Mouse (Mus musculus): Measurements from ENCODE around the gene Rnf214.

The Rnf214 gene

GRCm38 (mm10) chr9:45906355-45907077 is at the start of gene Rnf214, which contains the start of gene Pcsk7:
TSS of gene Rnf214 (minus strand) at chr9:45906911.
TSS of gene Pcsk7 (plus strand) at chr9:45906497.
- peak; percentile 91 for DNase-seq (ENCODE audit: low read depth, low spot score)

- DNase-seq (ENCODE audit: low read depth, low spot score): peak; percentile 94
Observed at GRCm38 (mm10) chr9:45955107-45955963, 48.6 kb upstream of the Rnf214 start, which contains the start of gene Sidt2. TSS of gene Sidt2 (minus strand) at chr9:45955258.

- peak; percentile 74 for DNase-seq (ENCODE audit: low read depth, low spot score)
Observed at GRCm38 (mm10) chr9:45954294-45955106, 47.8 kb upstream of the Rnf214 start.

GRCm38 (mm10) chr9:45953511-45954293 is 47.0 kb upstream of the Rnf214 start:
- DNase-seq (ENCODE audit: low read depth, low spot score): no peak

- DNase-seq (ENCODE audit: low read depth, low spot score): no peak
Observed at GRCm38 (mm10) chr9:45952890-45953289, 46.2 kb upstream of the Rnf214 start.

- no peak for DNase-seq (ENCODE audit: low read depth, low spot score)
Observed at GRCm38 (mm10) chr9:45952057-45952456, 45.3 kb upstream of the Rnf214 start.

- DNase-seq (ENCODE audit: low read depth, low spot score): no peak
Observed at GRCm38 (mm10) chr9:45946872-45947183, 40.1 kb upstream of the Rnf214 start.

GRCm38 (mm10) chr9:45946182-45946871 is 39.6 kb upstream of the Rnf214 start:
- DNase-seq (ENCODE audit: low read depth, low spot score): peak; percentile 47

GRCm38 (mm10) chr9:45945721-45946120 is 39.0 kb upstream of the Rnf214 start:
- DNase-seq (ENCODE audit: low read depth, low spot score): peak; percentile 58

GRCm38 (mm10) chr9:45944506-45945400 is 38.0 kb upstream of the Rnf214 start:
- peak; percentile 93 for DNase-seq (ENCODE audit: low read depth, low spot score)

GRCm38 (mm10) chr9:45943628-45944505 is 37.2 kb upstream of the Rnf214 start:
- no peak for DNase-seq (ENCODE audit: low read depth, low spot score)

- no peak for DNase-seq (ENCODE audit: low read depth, low spot score)
Observed at GRCm38 (mm10) chr9:45942916-45943315, 36.2 kb upstream of the Rnf214 start.

GRCm38 (mm10) chr9:45942464-45942863 is 35.8 kb upstream of the Rnf214 start:
- DNase-seq (ENCODE audit: low read depth, low spot score): no peak

- DNase-seq (ENCODE audit: low read depth, low spot score): no peak
Observed at GRCm38 (mm10) chr9:45941329-45941888, 34.7 kb upstream of the Rnf214 start.

GRCm38 (mm10) chr9:45939794-45940193 is 33.1 kb upstream of the Rnf214 start:
- no peak for DNase-seq (ENCODE audit: low read depth, low spot score)

GRCm38 (mm10) chr9:45938952-45939637 is 32.4 kb upstream of the Rnf214 start:
- DNase-seq (ENCODE audit: low read depth, low spot score): no peak

GRCm38 (mm10) chr9:45938088-45938487 is 31.4 kb upstream of the Rnf214 start:
- no peak for DNase-seq (ENCODE audit: low read depth, low spot score)
